Mouse (Mus musculus) adrenal gland, adult (tissue): ENCODE results near the gene Nedd4.
A peak's percentile ranks its signal among the peaks of the same experiment; 100 is the strongest.

Source experiments
- DNase-seq, 2 experiments: peaks; one replicate each; pipeline ENCODE4 v3.0.0; 2022 to 2023; ENCODE audit warnings: low spot score in 1 of 2; ENCODE audit not compliant: inconsistent age in 2 of 2

Nedd4 gene

DNA sequence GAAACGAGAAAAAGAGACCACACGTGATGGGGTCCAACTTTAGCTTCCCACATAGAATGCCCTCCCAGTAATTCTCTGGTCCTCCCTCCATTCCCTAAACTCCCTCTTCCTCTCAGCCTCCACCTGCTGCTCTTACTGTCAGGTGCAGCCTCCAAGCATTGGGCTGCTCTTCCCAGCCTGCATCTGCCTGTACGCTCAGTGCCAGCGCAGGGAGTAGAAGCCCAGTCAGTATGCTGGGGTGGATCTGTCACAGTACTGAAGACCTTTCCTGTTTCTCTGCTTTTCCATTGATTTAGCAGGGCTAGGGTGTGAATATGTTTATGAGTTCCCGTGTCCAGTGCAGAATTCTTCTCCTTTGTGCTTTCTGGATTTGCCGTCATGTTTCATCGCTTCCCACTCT, 54.1 kb downstream of the Nedd4 start:
- DNase-seq = no peak

DNA sequence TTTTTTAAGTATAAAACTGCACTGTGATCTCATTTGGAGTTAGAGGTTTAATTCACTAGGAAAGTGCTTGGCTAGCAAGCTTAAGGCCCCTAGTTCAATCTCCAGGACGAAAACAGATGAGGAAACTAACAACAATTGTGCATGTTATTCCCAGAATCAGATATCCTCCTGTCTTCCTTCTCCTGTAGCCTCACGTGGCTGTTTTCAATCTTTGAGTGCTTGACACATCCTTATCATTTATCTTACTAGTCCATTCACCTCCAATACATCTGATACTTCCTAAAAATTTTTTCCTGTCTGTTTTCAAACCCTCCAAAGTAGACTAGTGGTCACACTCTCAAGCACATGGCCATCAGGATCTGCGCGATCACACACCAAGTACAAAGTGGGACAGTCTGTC, 57.0 kb downstream of the Nedd4 start:
- no peak for DNase-seq

DNA sequence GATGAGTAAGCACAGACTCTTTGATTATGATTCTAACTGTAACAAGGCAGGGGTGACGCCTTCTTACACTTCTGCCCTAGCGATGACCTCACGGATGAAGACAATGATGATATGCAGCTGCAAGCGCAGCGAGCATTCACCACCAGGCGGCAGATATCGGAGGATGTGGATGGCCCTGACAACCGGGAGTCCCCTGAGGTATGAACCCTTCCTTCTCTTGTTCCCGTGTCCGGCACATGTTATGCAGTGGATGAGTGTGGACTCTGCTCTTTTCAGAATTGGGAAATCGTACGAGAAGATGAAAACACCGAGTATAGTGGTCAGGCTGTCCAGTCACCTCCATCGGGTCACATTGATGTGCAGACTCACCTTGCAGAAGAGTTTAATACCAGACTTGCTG, 59.1 kb downstream of the Nedd4 start:
- DNase-seq = no peak

DNA sequence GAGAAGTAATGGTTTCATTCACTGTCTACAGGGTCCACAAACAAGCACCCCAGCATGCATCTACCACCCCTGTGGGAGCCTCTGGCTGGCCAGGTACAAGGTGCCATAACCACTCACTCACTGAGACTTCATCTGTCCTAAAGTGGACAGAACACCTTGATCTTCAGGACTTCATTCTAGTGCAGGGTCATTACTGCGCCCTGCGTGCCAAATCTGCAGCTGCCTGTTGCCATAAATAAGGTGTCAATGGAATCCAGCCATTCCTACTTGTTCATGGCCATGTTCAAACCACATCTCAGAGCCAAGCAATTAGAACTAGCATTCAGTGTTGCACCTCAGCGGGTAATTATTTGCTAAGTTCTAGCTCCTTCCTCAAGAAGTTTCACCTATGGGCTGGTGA, 60.5 kb downstream of the Nedd4 start:
- no peak for DNase-seq

DNA sequence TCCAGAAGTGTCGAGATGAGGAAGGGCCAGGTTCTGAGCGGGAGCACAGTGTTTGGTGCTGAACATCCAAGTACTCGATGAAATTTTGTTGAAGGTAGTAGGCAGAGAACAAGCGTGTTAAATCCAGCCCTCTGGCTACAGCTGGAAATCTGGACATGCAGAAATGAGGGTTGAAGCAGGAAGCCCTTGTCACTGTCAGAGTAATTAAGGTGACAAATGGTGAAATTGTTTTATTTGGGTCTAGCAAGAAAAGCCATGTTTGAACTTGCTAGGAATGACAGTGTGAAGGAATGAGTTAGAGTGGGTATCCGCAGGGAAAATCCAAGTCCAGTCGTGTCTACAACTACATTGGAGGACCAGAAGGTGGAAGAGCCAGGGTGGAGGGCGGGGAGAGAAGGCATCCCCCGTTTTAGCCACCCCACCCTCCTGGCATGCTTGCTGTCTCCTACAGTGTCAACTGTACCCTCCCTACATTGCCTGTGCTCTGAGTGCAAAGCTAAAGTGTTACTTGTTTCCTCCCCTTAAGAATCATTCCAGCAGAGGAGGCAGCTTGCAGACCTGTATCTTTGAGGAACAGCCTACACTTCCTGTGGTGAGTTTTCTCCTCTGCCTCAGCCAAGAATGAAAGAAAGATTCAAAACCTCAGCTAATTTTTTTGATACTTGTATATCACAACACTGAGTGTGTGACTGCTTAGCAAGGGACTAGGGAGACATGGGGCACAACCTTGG, 62.5 kb downstream of the Nedd4 start:
- DNase-seq = no peak

DNA sequence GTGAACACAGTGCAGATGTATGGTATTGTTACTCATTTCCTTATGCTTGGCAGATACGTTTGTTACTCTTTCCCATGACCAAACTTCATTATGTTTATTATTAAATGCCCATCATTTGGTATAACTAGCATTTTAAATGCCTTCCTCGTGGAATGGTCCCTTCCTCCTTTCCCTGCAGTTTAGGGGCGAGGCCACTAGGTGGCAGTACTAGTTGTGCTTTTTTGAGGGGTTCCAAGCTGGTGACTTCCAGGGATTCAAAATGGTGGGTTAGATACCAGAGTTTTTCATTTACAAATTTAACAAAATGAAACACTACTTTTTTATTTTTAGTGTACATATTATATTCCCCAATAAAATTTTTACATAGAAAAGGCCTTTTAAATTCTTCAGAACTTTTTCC, 71.8 kb downstream of the Nedd4 start:
- peak; percentile 48 to 85 for DNase-seq

DNA sequence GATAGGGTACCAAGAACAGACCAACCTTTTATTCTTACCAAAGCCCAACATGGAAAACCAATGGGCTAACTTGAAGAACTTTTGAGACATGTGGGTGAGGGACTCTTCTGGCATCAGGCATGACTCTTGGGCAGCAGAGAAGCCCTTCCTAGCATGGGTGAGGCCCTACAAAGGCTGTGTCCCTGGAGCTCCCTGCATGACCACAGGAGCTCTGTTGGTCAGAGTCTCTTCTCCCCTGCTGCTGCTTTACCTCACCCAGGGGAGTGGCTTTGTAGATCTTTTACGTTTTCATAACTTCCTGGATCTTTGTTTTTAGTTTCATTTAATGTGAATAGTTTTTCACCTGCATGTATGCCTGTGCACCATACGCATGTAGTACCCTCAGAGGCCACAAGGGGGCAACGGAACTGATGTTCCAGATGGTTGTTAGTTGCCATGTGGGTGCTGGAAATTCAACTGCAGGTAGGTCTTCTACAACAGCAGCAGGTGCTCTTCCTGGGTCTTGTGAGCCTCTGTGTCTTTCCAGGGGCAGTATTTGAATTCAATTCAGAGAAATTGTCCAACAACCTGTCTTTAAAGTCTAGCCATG, 73.8 kb downstream of the Nedd4 start:
- DNase-seq = peak; percentile 42 to 82

DNA sequence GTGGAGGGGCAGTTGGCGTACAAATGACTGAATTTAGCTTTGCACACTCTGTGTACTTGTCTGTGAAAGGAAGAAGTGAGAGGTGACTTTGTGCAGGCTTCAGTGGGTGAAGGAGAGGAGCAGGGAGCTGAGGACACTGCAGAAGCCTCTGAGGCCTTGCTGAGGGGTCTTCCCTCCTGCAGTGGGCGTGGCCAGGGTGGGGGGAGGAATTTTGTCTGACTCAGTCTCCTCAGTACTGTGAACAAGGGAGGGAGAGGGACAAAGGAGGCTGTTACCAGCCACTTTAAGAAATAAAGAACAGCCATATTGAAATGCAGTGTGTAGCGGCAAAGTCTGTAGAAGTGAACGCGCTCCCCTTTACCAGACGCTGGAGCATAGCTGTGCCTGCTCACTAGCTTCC, 79.1 kb downstream of the Nedd4 start:
- DNase-seq = no peak

DNA sequence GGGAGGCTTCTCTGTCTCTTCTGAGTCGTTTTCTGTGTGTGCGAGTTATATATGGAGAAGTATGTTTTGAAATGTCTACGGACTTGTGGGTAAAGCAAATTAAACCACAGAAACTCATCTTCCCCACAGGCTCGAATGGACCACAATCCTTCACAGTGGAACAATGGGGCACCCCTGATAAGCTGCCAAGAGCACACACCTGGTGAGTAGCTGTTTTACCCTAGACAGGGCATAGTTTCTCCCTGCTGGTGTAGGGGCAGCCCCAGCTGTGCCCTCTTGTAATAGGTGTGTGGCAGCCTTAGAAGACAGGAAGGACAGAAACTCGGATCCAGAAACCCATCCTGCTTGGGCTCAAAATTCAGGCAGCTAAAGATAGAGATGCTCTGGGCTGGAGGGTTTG, 84.1 kb downstream of the Nedd4 start:
- DNase-seq = no peak

DNA sequence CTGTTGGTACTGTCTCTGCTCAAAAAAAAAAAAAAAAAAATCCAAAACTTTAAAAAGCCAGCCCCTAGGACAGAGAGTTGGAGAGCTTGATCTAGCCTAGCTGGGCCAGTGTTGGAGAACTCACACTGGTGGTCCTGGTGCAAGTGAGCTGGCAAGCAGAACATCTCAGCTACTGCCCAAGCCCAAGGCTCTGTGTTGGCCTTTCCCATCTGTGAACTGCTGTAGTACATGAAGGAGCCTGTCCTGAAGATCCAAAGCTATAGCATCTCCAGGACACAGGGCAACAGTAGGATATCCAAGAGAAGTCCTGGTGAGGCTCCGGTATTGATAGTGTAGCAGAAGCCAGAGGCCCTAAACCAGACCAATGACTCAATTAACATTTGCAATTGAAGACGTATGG, 88.1 kb downstream of the Nedd4 start:
- DNase-seq = no peak

DNA sequence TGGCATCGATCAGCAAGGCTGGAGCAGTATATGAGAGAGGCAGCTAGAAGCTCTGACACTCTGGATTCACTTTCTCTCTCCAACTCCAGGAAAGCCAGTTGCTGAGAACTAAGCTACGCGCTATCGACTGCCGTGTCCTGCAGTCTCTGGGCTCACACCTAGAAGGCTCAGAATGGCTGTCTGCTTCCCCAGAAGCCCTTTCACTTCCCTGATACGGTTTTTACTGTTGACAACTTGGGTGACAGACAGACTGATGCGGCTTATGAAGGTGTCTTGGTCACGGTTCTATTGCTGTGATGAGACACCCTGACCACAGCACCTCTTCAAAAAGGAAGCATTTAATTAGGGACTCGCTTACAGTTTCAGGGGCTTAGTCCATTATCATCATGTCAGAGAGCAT, 90.5 kb downstream of the Nedd4 start:
- no peak for DNase-seq

DNA sequence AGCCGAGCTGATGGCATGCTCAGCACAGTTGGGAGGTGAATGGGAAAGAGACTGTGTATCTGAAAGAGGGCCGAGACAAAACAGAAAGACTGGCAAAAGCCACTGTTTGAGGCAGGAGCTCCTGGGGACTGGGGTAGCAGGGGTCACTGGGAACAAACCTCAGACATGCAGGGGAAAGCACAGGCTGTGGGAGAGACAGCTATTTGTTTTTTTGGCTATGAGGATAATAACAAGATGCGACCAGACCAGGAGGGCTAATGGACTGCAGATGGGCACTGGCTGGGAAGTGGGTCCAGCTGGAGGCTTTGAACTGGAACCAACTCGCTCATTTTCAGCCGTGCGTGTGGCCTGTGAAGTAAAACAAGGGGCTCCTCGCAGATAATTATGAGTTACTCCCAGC, 91.6 kb downstream of the Nedd4 start:
- no peak for DNase-seq

DNA sequence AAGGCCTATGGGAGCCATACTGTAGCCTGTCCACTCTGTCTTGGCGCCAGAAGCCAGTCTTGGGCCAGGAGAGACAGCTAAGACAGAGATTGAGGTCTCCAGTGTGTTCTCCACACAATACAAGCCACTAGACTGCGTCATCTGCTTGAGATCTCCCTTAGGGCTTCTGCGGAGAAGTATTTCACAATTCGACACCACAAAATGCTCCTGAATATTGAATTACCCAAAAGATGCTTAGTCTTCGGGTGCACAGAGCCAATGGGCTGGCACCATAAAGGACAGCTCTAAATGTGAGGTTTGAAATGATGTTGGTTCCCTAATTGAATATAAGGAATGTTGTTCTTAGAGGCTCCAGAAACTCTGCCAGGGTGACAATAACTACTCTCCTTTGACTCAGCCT, 95.0 kb downstream of the Nedd4 start:
- no peak for DNase-seq

DNA sequence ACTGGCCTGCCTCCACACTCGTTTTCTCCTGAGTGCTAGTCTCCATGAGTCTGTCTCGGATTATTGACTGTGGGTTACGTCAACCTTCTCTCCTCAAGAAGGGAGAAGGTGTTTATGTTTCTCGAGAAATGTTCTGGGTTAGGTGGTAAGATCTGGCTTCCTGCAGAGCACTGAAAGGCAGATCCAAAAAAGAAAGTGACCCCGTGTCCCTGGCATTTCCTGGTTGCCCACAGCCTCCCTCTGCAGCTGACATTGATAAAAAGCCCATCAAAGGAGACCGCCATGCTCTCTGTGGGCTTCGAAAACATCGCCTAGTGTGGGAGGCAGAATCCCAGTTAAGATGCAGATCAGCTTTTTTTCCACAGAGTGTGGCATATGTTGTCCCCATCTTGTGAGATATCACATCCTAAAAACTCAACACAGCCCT, 96.6 kb downstream of the Nedd4 start:
- DNase-seq = peak; percentile 48 to 68

DNA sequence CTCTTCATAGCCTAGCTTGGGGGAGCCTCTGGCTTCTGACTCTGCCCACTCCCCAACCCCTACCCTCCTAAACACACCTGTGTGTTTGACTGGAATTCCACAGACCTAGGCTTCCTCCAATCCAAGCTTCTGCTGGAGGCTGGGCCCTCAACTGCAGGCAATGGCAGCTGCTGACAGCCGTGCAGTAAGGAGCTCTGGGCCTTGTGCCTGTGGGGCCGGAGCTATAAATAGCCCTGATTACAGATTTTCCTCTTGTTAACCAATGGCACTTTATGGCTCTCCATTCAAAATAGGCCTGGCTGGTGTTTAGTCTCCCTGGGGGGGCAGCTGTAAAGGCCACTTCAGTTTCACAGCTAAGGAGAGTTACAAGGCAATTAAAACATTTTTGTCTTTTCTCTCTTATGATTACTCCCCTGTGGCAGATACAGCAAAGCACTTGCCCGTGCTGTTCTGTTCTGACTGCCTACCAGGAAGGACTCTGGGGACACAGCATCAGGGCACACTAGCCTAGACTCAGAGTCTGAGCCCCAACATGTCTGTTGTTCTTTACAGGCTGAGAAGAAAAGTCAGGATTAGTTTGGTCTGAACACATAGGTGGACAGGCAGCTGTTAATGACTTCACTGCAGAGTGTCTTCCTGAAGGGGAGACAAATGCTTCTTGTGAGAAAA, 101.0 kb downstream of the Nedd4 start:
- DNase-seq = peak in 1 of 2 experiments; percentile 46

DNA sequence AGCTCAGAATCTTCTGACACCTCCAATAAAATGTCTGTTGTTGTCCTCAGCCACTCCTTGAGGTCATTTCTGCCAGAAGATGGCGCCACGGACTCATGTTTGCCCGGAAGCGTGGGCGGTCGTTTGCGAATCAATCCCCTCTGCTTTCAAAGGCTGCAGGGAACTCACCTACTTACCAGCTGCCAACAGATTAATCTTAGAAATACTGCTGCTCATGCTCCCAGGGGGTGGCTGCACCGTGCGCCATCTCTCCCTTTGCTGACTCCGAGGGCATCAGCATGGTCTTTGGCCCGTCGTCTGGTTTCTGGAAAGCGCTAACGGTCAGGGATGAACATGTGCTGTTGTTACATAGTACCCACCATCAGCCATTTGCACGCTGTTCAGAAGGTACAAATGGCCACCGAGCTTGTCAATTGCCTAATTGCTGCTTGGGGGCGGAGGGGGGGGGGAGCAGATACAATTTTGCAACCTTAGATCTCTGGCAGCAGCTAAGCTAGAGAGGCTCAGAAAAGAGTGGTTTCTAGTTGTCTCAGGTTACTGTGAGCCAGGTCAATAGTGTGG, 104.7 kb downstream of the Nedd4 start:
- peak; percentile 82 to 96 for DNase-seq

DNA sequence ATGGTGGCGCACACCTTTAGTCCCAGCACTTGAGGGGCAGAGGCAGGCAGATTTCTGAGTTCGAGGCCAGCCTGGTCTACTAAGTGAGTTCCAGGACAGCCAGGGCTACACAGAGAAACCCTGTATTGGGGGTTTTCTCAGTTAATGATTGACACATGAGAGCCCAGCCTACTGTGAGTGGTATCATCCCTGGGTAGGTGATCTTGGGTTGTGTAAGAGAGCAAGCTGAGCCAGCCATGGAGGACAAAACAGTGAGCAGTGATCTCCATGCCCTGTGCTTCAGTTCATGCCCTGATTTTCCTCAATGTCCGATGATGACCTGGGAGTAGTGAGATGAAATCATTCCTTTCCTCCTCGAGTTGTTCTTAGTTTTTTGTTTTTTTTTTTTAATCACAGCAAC, 112.9 kb downstream of the Nedd4 start:
- no peak for DNase-seq

DNA sequence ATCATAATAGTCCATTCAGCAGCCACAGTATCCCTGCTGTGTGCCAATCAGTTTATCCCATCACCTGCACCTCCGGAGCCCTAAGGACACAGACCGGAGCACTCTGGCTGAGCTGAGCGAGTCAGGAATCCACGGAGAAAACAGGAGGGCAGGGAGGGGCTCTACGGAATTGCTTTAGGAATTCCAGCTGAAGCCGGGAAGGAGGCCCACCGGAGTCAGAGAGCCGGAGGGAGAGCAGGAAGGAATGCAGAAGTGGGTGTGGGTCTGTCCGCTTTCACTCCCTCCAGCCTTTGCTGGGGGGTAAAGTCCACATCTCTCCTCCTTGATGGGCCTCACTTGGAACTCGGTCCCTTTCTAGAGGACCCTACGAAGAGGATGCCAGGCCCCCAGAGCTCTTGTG, 116.9 kb downstream of the Nedd4 start:
- no peak for DNase-seq

DNA sequence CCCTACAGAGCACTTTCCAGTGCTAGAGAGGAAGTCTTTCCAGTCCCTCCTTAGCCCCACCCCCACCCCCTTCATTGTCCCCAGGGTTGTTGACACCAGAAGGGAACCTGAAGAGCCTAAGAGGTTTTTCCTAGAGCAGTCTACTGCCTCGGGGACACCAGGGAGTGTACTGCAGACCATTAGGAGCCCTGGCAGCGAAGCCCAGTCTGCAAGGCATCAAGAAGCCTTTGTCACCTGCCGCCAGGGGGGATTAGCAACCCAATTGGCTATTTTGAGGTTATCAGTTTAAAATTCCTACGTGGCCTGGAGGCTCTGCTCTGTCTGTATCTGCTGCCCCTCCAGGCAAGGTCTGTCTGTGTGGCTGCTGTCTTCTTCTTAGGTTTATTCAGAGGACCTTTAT, 117.6 kb downstream of the Nedd4 start:
- DNase-seq = no peak

DNA sequence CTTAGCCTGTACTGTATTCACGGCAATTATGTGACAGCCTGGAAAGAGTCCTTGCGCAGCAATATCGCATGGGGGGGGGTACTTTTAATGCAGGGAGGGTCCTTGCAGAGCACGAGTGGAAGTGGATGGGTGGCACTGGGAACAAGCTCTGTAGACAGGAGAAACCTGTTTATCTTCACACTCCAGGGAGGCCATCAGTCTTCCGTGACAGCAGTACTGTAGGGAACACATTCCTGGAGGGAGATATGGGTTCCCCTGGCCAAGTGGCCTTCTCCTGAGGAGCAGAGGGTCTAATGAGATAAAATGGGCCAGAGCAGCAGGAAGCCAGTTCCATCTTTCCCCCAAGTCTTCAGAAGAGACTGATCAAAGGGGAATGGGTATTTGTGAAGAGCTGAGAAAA, 118.5 kb downstream of the Nedd4 start:
- DNase-seq = no peak

DNA sequence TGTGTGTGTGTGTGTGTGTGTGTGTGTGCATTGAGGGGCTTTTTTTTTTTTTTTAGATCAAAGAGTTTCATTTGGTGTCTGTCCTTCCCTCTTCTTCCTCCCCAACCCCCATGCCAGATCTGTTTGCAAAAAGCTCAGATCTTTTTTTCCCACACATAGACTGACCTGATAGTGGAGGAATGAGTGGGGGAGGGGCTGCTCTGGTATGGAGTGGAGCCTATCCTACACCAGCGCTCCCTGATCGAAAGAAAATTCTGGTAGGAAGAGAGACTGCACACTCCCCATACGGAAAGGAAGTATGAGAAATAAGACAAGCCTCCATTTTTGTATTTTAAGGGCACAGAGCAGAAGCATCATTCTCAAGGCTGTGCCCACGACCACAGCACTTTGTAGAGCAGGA, 119.3 kb downstream of the Nedd4 start:
- DNase-seq = no peak

DNA sequence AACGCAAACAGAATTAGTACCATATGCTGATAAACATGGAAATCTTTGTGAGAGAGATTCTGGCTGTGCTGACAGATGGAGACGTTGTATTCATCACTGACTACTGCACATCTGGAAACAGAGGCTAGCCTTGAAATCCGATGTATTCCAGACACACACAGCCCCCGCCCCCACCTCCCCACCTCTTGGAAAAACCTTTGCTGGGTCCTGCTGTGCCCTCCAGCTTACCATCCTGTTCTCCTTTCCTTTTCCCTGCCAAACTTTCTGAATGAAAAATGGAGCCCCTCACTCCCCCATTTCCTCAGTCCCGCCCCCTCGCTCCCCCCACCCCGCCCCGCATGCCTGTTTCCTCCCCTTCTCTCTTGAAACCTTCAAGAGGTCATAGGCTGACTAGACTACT, 120.0 kb downstream of the Nedd4 start:
- DNase-seq = no peak
